Mouse (Mus musculus): ENCODE results near the gene Phf20. TPM values are rescaled to one million over a fixed set of nuclear protein-coding genes. Genes with fewer than 3 reads are reported as not detected.
"Not testable (repeated sequence)": the region's sequence is repeated elsewhere in the genome, so short reads cannot be mapped to it uniquely, and the experiment has no call there.

The Phf20 gene
- polyA plus RNA-seq, 1 experiment: 56.9 TPM

DNA sequence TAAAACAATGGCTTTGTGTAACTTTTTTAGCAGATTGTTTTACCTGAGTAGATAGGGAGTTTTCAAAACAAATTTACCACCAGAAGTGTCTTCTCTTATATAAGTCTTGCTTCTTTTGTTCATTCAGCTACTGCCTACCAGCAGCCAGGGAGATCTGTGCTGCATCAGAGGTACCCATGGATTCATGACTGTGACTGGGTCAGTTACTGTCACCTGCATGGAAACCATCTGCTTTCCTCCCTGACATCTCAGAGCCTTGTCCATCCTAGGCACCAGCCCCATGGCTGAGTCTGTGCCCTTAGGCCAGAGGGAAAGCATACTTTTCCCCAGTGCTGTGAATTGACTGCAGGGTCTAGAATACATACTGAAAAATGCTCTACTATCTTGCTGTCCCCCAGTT, 35.1 kb downstream of the Phf20 start:
- Histone ChIP-seq H3K36me3 (replicated peaks; ENCODE audit: low read length) (peaks cover 55% of the 10 kb centered on the region), H3K27me3 (replicated peaks) (no peaks in the 10 kb centered on the region), H3K9me3 (no peaks in the 10 kb centered on the region), H3K4me1 (peaks cover 66% of the 10 kb centered on the region), H3K4me3 (replicated peaks) (no peak overlapping the region)
- TF ChIP-seq GATA1 (IDR thresholded peaks at IDR 0.05; ENCODE audit: borderline replicate concordance, low read length): no peak
- no peak for TF ChIP-seq FLI1 (IDR thresholded peaks at IDR 0.05; ENCODE audit: low read length)

DNA sequence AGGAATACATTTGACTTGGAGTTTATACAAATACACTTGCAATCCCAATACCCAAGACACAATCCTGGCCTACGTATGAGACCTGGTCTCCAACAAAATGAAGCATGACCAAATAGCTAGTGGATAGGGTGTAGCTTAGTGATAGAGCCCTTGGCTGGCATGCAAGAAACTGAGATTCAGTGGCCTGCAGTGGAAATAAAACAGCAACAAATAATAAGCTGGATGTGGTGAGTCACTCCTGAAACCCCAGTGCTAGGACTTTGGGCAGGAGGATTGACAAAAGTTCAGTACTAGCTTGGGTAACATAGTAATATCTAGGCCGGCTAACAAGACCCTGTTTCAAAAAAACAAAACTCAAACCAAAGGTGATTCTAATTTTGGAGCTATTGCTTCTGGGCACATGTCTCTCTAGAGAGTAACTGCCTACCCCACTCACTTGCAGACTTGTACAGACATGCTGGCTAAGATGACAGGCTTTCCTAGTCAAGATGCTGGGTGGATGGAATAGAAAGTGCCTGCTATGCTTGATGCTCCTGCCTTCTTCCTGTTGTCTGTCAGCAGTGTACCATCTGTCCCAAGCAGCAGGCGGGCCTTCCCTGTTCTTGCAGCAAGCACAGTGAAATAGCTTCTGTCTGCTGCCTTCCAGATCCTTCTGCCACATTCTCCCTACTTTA, 37.1 kb downstream of the Phf20 start:
- no peak for TF ChIP-seq GATA1 (IDR thresholded peaks at IDR 0.05; ENCODE audit: borderline replicate concordance, low read length)
- no peak for TF ChIP-seq FLI1 (IDR thresholded peaks at IDR 0.05; ENCODE audit: low read length)
- H3K4me1 ChIP-seq: peaks cover 78% of the 10 kb centered on the region
- H3K27me3 ChIP-seq (replicated peaks): no peaks in the 10 kb centered on the region
- peaks cover 49% of the 10 kb centered on the region for H3K36me3 ChIP-seq (replicated peaks; ENCODE audit: low read length)
- peak overlapping the region; percentile 62 for H3K4me3 ChIP-seq (replicated peaks)
- H3K9me3 ChIP-seq: no peaks in the 10 kb centered on the region

DNA sequence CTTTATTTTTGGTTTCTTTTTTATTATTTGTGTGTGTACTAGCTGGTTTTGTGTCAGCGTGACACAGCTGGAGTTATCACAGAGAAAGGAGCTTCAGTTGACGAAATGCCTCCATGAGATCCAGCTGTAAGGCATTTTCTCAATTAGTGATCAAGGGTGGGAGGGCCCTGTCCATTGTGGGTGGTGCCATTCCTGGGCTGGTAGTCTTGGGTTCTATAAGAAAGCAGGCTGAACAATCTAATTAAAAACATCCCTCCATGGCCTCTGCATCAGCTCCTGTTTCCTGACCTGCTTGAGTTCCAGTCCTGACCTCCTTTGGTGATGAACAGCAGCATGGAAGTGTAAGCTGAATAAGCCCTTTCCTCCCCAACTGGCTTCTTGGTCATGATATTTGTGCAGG, 37.8 kb downstream of the Phf20 start:
- H3K4me3 ChIP-seq (replicated peaks): peak overlapping the region; percentile 72
- H3K4me1 ChIP-seq: peaks cover 77% of the 10 kb centered on the region
- not testable (repeated sequence) for H3K9me3 ChIP-seq; H3K27me3 ChIP-seq (replicated peaks)
- H3K36me3 ChIP-seq (replicated peaks; ENCODE audit: low read length): peaks cover 46% of the 10 kb centered on the region

DNA sequence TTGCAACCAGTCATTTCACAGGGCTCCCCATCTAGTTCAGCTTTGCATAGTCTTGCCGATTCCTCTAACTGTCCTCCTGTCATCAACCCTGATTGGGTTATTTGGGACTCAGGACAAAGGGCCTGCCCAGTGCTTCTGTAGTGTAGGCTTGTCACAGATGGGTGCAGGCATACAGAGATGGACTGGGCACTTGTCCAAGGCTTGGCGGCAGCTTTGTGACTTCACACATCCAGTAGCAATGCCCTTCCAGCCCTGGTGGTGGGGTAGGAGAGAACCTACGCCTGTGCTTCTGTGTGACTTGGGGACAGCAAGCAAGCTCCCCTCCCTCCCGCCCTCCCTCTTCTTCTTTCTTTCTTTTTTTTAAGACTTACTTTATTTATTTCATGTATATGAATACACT, 39.6 kb downstream of the Phf20 start:
- peaks cover 72% of the 10 kb centered on the region for H3K4me1 ChIP-seq
- H3K27me3 ChIP-seq (replicated peaks): no peaks in the 10 kb centered on the region
- TF ChIP-seq GATA1 (IDR thresholded peaks at IDR 0.05; ENCODE audit: borderline replicate concordance, low read length) (no peak), FLI1 (IDR thresholded peaks at IDR 0.05; ENCODE audit: low read length) (no peak)
- peaks cover 35% of the 10 kb centered on the region for H3K36me3 ChIP-seq (replicated peaks; ENCODE audit: low read length)
- H3K9me3 ChIP-seq: no peaks in the 10 kb centered on the region
- H3K4me3 ChIP-seq (replicated peaks): peak overlapping the region; percentile 53

DNA sequence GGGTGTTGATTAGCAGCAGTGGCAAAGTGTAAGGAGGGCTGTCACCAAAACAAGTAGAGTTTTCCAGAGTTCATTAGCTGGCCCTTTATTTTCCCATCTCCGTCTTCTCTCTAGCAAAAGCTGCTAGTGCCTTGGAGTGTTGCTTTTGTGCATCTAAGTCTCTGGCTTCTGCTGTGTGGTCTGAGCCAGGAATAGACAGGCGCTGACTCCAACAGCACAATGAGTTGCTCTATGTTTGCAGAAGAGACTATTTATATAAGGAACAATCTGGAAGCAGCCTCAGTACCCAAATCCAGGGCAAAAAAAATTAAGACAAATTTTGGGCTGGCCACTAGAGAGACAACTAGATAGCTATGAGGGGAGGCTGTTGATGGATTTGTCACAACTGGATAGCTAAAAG, 45.4 kb downstream of the Phf20 start:
- H3K36me3 ChIP-seq (replicated peaks; ENCODE audit: low read length): peaks cover 38% of the 10 kb centered on the region
- H3K9me3 ChIP-seq: no peaks in the 10 kb centered on the region
- peaks cover 68% of the 10 kb centered on the region for H3K4me1 ChIP-seq
- no peak overlapping the region for H3K4me3 ChIP-seq (replicated peaks)
- no peaks in the 10 kb centered on the region for H3K27me3 ChIP-seq (replicated peaks)
- TF ChIP-seq FLI1 (IDR thresholded peaks at IDR 0.05; ENCODE audit: low read length) (no peak), GATA1 (IDR thresholded peaks at IDR 0.05; ENCODE audit: borderline replicate concordance, low read length) (no peak)

DNA sequence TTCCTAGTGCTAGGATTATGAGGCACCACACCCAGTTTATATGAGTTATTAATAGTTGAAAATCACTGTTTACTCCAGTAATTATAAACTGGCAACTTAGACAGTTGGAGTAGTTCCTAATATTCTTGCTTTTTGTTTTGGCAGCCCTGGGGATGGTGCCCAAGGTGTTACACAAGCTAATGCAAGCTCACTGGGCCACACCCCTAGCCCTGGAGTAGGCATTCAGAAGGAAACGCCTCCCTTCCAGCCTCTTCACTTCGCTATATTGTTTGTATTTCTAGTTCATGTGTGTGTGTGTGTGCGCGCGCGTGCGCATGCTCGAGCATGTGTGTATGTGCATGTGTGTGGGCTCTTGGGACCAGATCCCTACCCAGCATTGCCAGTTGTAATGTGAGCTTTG, 46.7 kb downstream of the Phf20 start:
- Histone ChIP-seq H3K9me3 (no peaks in the 10 kb centered on the region), H3K27me3 (replicated peaks) (no peaks in the 10 kb centered on the region), H3K36me3 (replicated peaks; ENCODE audit: low read length) (peaks cover 42% of the 10 kb centered on the region), H3K4me1 (peaks cover 73% of the 10 kb centered on the region), H3K4me3 (replicated peaks) (no peak overlapping the region)
- TF ChIP-seq FLI1 (IDR thresholded peaks at IDR 0.05; ENCODE audit: low read length) (no peak), GATA1 (IDR thresholded peaks at IDR 0.05; ENCODE audit: borderline replicate concordance, low read length) (no peak)

DNA sequence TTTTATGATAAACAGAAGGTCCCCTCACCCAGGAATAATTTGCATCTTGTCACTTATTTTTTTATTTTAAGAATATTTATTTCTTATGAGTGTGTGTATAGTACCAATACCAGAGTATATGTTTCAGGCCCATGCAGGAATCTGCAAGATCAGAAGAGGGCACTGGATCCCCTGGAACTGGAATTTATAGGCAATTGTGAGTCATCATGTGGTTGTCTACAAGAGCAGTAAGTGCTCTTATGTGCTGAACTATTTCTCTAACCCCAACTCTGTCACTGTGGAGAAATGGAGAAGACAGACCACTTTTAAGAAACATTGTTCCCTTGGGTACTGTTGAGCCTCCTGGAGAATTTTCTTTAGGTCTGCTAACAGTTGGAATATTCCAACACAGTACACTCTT, 51.3 kb downstream of the Phf20 start:
- H3K27me3 ChIP-seq (replicated peaks): no peaks in the 10 kb centered on the region
- peaks cover 67% of the 10 kb centered on the region for H3K36me3 ChIP-seq (replicated peaks; ENCODE audit: low read length)
- H3K4me3 ChIP-seq (replicated peaks): no peak overlapping the region
- no peaks in the 10 kb centered on the region; the same call in 1 of the 2 replicates for H3K9me3 ChIP-seq
- peaks cover 90% of the 10 kb centered on the region for H3K4me1 ChIP-seq
- no peak for TF ChIP-seq GATA1 (IDR thresholded peaks at IDR 0.05; ENCODE audit: borderline replicate concordance, low read length)
- TF ChIP-seq FLI1 (IDR thresholded peaks at IDR 0.05; ENCODE audit: low read length): no peak

DNA sequence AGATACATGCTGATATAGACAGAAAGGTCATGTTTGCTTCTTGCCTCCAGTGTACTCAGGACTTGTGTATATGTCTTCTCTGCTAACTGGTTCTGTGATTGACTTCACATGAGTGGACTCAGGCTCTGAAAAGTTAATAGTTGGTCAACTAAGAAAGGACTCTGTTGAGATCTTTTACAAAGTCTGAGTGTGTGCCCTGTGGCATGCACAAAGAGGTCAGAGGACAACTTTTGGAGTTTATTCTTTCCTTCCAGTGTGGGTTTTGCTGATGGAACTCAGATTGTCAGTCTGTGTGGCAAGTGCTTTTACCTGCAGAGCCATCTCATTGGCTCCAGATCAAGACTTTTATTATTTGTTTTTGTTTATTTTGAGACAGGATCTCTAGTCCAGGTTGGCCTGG, 54.5 kb downstream of the Phf20 start:
- H3K4me1 ChIP-seq: peaks cover 95% of the 10 kb centered on the region
- peaks cover 74% of the 10 kb centered on the region for H3K36me3 ChIP-seq (replicated peaks; ENCODE audit: low read length)
- H3K27me3 ChIP-seq (replicated peaks): no peaks in the 10 kb centered on the region
- TF ChIP-seq GATA1 (IDR thresholded peaks at IDR 0.05; ENCODE audit: borderline replicate concordance, low read length) (no peak), FLI1 (IDR thresholded peaks at IDR 0.05; ENCODE audit: low read length) (no peak)
- no peaks in the 10 kb centered on the region; the same call in 1 of the 2 replicates for H3K9me3 ChIP-seq
- H3K4me3 ChIP-seq (replicated peaks): no peak overlapping the region

DNA sequence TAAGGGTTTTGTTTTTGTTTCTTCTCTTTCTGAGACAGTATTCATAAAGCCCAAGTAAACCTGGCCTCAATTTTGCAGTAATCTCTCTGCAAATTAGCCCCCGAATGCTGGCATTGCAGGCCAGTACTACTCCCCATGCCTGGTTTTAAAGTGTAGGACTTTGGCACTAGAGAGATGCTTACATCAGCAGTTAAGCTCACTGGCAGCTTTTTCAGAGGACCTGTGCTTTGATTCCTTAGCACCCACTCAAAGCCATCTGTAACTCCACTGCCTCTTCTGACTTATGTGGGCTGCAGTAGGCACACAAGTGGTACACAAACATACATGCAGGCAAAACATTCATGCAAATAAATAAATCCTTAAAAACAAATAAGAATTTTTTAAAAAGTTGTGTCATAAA, 55.0 kb downstream of the Phf20 start:
- peaks cover 95% of the 10 kb centered on the region for H3K4me1 ChIP-seq
- no peak for TF ChIP-seq FLI1 (IDR thresholded peaks at IDR 0.05; ENCODE audit: low read length)
- TF ChIP-seq GATA1 (IDR thresholded peaks at IDR 0.05; ENCODE audit: borderline replicate concordance, low read length): no peak
- H3K36me3 ChIP-seq (replicated peaks; ENCODE audit: low read length): peaks cover 76% of the 10 kb centered on the region
- no peaks in the 10 kb centered on the region; the same call in 1 of the 2 replicates for H3K9me3 ChIP-seq
- no peak overlapping the region for H3K4me3 ChIP-seq (replicated peaks)
- no peaks in the 10 kb centered on the region for H3K27me3 ChIP-seq (replicated peaks)

DNA sequence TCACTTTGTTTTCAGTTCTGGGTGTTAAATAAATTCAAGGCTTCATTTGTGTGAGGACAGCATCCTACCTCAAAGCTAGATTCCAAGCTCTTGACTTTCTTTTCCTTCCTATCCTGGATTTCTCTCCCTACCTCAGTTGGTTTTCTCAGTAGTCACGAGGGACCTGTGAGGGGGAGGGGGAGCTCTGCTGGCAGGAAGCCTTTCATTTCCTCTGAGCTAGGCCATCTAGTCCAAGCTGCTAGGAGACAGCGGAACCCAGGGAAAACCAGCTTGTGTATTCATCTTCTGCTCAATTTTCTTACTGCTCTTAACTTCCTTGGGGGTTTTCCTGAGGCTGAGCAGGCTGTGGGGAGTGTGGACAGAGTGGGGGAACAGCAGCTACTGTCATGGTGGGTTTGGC, 60.8 kb downstream of the Phf20 start:
- Histone ChIP-seq H3K4me3 (replicated peaks) (peak overlapping the region; percentile 83), H3K36me3 (replicated peaks; ENCODE audit: low read length) (peaks cover 60% of the 10 kb centered on the region), H3K27me3 (replicated peaks) (no peaks in the 10 kb centered on the region), H3K9me3 (no peaks in the 10 kb centered on the region), H3K4me1 (peaks cover 99% of the 10 kb centered on the region)
- no peak for TF ChIP-seq FLI1 (IDR thresholded peaks at IDR 0.05; ENCODE audit: low read length)
- no peak for TF ChIP-seq GATA1 (IDR thresholded peaks at IDR 0.05; ENCODE audit: borderline replicate concordance, low read length)
